Mouse (Mus musculus) embryo, embryonic 11.5 days (tissue): Measurements from ENCODE around the gene Ttll9.

Experiments
- DNase-seq: peaks from one replicate; pipeline ENCODE4 v3.0.0-alpha.2; 2012; ENCODE audit warnings: low read depth, low spot score

Ttll9 gene

DNA sequence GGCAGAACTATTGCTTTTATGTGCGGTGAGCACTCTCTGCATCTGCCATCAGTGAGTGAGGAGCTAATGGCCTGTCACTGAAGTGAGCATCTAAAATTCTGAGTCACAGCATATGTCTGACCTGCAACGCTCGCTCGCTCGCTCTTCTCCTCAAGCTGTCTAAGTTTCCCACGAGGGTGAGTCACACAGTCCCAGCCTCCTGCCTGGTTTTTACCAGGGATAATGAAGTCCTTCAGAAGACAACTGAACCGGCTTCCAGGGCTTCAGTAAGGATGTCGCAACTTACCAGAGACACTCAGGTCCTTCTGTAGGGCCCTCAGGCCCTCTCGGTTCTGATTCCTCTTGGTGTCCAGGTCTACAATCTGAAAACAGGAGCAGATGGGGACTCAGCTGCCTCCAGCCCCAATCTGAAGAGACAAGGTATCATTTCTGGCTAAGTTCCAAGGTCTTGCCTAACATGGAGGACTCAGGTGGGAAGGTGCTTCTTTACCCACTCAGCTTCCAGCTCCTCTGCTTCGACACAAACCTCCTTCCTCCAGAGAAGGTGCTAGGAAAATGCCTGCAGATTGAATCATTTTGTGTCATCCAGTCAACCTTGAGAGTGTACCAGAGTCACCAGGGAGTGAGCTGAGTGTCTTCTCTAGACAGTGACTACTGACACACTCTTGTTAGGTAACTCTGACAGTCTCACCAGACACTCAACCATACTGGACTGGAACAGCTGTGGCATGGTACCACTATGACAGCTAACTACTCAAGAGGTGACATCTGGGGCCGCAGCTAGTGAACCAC, 51.6 kb downstream of the Ttll9 start:
- no peak for DNase-seq

- peak; percentile 92 for DNase-seq
Observed at GRCm38 (mm10) chr2:153014758-153015593, 52.7 kb downstream of the Ttll9 start, which contains the start of gene Pdrg1. TSS of gene Pdrg1 (minus strand) at chr2:153015427.

- no peak for DNase-seq
Observed at GRCm38 (mm10) chr2:153015804-153016203, 53.5 kb downstream of the Ttll9 start.

DNA sequence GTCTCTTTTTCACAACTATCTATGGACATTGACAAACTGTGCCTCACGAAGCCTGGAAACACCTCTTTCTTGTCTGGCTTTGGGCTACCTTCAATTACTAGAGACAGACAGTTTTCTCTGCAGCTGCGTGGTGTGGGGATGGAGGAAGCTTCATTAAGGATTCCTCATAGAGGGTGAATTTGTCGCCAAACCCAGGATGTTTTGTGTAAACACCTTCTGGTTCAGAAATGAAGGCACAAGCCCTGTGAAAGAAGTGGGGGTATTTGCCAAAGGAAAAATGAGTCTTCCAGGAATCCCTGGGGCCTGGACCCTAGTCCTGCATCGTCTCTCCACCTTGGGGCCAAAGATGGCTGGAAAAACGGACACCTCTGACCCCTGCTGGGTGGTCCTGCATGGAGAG, 54.5 kb downstream of the Ttll9 start:
- no peak for DNase-seq

- no peak for DNase-seq
Observed at GRCm38 (mm10) chr2:153019355-153019754, 57.1 kb downstream of the Ttll9 start.

DNA sequence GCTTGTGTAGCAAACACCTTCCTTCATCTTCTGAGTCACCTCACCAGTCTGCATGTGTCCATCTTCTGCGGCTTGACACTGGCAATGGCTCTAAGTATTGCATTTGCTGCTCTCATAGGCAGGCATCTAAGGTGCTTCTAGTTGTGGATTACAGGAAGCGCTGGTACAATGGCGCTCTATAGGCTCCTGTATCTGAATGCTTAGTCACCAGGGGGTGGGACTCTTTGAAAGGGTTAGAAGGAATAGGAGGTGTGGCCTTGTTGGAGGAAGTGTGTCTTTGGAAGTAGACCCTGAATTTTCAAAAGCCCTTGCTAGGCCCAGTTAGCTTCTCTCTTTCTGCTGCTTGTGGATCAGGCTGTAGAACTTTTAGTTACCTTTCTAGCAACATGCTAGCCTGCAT, 58.9 kb downstream of the Ttll9 start:
- no peak for DNase-seq

DNA sequence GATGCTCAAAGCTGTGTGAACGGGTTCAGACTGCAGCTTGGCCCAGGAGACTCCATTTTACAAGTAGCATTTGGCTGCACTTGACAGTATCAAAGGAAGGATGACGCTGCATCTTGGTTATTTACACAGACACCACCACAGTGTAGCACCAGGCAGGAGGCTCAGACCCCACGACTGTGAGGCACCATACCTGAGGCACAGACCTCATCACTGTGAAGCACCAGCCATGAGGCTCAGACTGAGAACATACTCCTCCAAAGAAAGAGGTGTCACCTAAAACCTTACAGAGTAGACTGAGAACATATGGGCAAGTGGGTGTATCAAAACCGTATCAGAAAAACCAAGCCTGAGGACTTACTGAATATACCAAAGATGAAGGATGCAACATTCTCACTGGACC, 60.6 kb downstream of the Ttll9 start:
- no peak for DNase-seq

DNA sequence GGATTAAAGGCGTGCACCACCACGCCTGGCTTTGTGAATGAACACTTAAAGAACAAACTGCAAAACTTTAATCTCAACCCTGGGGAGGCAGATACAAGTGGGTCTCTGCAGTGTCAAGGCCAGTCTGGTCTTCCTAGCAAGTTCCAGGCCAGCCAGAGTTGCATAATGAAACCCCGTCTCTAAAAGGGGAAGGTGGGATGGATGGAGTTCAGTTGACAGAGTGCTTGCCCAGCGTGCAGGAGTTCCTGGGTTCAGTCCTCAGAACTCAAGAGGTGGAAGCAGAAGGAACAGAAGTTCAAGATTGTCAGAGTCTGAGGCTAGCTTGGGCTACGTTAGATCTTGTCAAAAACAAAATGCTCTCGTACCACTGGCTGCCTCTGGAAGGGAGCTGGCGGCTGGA, 63.8 kb downstream of the Ttll9 start:
- no peak for DNase-seq

GRCm38 (mm10) chr2:153027501-153027900, 65.2 kb downstream of the Ttll9 start:
- DNase-seq: no peak

DNA sequence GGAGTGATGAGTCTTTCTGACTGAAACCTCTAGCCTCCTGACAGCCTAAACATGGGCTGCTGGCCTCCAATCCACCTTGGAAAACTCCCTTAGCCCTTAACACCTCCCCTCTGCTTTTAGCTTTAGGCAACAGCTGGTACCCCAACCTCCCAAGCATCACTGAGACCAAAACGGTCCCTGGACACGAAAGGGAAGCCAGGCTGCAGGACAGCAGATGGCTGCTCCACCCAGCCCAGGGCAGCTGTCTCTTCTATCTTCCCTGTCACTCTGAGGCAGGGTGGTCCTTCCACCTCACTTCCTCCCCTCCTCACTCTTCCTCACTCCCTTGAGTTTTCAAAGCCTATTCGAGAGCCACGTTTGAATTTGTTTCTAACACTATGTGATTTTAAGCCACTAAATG, 68.1 kb downstream of the Ttll9 start:
- DNase-seq: no peak

- no peak for DNase-seq
Observed at GRCm38 (mm10) chr2:153031126-153032082, 69.1 kb downstream of the Ttll9 start, which contains the start of gene Xkr7. TSS of gene Xkr7 (plus strand) at chr2:153031852.

GRCm38 (mm10) chr2:153032083-153032842, 70.0 kb downstream of the Ttll9 start:
- peak; percentile 77 for DNase-seq

DNA sequence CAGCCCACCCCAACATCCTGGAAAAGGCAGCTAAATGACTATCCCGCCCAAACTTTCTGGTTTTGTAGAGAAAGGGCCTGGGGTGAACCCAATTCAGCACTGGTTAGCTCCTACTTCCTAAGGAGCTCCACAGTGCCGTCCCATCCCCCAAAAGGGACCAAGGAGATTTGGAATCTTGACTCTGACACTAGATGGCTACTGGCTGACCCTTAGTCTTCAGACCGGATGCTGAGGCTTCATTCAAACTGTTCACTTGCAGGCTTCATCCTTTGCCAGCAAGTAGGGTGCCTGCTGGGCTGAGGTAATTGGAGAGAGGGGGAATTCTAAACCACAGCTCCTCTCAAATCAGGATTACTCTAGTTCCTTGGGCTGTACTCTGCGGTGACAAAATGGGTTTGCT, 70.7 kb downstream of the Ttll9 start:
- no peak for DNase-seq

GRCm38 (mm10) chr2:153033545-153034230, 71.4 kb downstream of the Ttll9 start:
- no peak for DNase-seq

- DNase-seq: no peak
Observed at GRCm38 (mm10) chr2:153036690-153037089, 74.4 kb downstream of the Ttll9 start.

DNA sequence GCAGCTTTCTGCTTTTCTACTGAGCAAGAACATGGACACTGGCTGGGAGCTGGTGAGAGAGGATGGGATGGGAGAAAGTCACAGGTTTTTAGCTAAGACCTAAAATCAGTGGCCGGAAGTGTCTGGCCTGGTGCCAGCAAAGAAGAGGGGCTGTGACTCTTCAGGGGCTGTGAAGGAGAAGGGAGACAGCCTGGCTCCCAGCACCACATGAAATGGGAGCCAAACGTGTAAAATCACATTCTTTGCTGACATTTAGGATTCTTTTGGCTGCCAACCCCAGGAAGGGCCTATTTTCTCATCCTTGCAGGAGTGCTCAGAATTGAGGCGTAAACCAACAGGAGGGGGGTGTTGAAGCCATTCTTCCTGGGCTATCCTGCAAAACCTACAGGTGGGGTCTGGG, 81.6 kb downstream of the Ttll9 start:
- no peak for DNase-seq

- DNase-seq: no peak
Observed at GRCm38 (mm10) chr2:153045884-153046299, 83.6 kb downstream of the Ttll9 start.

DNA sequence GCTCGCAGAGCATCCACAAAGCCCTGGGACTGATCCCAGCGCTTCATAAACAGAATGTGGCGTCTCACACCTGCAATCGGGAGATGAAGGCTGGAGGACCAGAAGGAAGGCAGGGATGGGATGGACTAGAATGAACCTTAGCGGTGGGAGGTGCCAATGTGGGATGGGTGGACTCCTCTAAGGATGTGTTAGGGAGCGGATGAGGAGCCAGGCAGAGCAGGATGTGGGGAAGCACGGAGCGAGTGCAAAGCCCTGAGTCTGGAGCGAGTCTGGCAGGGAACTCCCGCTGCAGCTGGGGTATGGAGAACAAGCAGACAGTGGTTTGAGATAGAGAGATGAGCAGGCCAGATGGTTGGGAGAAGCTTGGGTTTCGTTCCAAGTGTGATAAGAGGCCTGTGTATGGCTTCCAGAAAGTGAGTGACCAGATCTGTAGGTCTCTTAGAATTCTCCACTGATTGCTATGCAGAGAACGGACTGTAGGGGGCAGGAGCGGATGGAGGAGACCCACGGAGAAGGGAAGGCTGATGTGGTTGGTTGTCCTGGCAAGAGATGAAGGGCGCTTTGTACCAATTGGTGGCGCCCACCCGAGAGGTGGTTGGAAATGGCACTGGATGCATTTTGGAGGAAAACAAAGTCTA, 85.7 kb downstream of the Ttll9 start:
- peak; percentile 32 for DNase-seq

DNA sequence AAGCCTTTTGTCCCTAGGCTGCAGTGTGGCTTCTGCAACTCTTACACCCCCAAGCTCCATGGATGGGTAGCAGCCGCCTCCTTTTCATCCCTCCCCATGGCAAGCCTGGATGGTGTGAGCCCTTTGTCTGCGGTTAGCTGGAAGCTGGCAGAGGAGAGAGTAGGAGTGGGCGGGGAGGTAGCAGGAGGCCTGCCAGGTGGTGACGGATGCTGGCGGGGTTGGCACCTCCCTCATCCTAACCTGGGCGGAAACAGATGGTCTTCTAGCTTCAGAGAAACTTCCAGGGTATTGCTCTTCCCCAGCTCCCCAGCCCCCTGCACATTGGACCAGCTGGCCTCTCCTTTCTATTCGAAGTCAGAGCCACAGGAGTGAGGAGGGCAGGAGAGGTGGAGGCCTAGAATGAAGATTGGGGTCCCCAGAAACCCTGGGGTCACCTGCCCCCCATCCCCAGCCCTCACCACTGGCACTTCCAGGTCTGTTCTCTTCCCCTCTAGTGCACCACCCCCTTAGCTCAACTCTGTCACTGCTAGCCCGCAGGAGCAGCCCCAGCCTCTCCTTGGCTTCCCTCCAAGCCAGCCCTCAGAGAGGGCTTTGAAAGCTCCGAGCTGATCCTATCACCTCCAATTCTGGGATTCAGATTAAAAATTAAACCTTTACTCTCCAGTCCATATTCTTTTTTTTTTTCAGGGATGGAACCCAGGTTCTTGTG, 87.2 kb downstream of the Ttll9 start:
- DNase-seq: no peak
